Mouse (Mus musculus) liver (tissue): ENCODE results near the gene Brd2.

Experiments used
- DNase-seq: peaks from one replicate; pipeline ENCODE4 v3.0.0-alpha.2; 2020; ENCODE audit warnings: mixed read lengths

Brd2 gene

GRCm38 (mm10) chr17:34079002-34079401 is 43.4 kb downstream of the Brd2 start:
- no peak for DNase-seq

- no peak for DNase-seq
Measured at GRCm38 (mm10) chr17:34078148-34078547, 44.3 kb downstream of the Brd2 start.

GRCm38 (mm10) chr17:34077549-34077948 is 44.9 kb downstream of the Brd2 start:
- peak; percentile 75 for DNase-seq

- peak; percentile 64 for DNase-seq
Measured at GRCm38 (mm10) chr17:34075271-34075670, 47.2 kb downstream of the Brd2 start.

GRCm38 (mm10) chr17:34072091-34072490 is 50.3 kb downstream of the Brd2 start:
- DNase-seq = no peak

- DNase-seq = no peak
Measured at GRCm38 (mm10) chr17:34068864-34069263, 53.6 kb downstream of the Brd2 start.
